Mouse (Mus musculus) neutrophil, adult 65 days (primary cell): ENCODE measurements around the gene Spag9. TPM values are rescaled to one million over a fixed set of nuclear protein-coding genes. Genes with fewer than 3 reads are reported as not detected.

Experiments
- total RNA-seq: library from RNA; stranded (reverse); gene quantifications from 2 replicates; pipeline ENCODE4 v1.2.4, GENCODE M21; 2023

Gene Spag9
- 132 and 246 TPM in 2 replicates for total RNA-seq

GRCm38 (mm10) chr11:93995720-93996305 is at the start of gene Spag9:
Gene Spag9, plus strand, starts transcription at chr11:93996091.

GRCm38 (mm10) chr11:93956159-93956558 is 39.7 kb upstream of the Spag9 start, which contains the start of gene Nme2:
Gene Nme2, minus strand, starts transcription at chr11:93956259.

GRCm38 (mm10) chr11:93968005-93968847 is 27.7 kb upstream of the Spag9 start, which contains the start of the genes Gm20390 and Nme1:
Gene Gm20390, minus strand, starts transcription at chr11:93968293.
Gene Nme1, minus strand, starts transcription at chr11:93968521.

Other genes with a start within 250 kb of the Spag9 start
- 25.2 and 32.1 TPM in 2 replicates for gene Utp18, start 110.3 kb upstream of the Spag9 start, total RNA-seq
- 56.7 and 82.4 TPM in 2 replicates for gene Mbtd1, start 110.2 kb upstream of the Spag9 start, total RNA-seq
- 61.6 and 75.6 TPM in 2 replicates for gene Nme2, start 39.8 kb upstream of the Spag9 start, total RNA-seq
- gene Gm20390, start 27.8 kb upstream of the Spag9 start, total RNA-seq: 9.6 and 24.6 TPM in 2 replicates
- 15.2 and 24.2 TPM in 2 replicates for gene Nme1, start 27.6 kb upstream of the Spag9 start, total RNA-seq
- gene Tob1, start 215.4 kb downstream of the Spag9 start, total RNA-seq: 68.9 and 84.3 TPM in 2 replicates
- not detected in 2 replicates for gene Wfikkn2, start 249.9 kb downstream of the Spag9 start, total RNA-seq